In genomic region chr6:3741296-3741695, GRCm38 (mm10) we compare ENCODE assay signal across 32 mouse cellular contexts. TPM values are rescaled to one million over a fixed set of nuclear protein-coding genes. Genes with fewer than 3 reads are reported as not detected.
DNase-seq lines count a peak whose midpoint lies in the region; ATAC-seq and TF ChIP-seq lines count a peak whose summit lies in the region.
"Had no signal": no experiment of that assay in that cellular context is flagged by ENCODE, and none has a peak within 500 bp of the region (broad histone marks: within the 10 kb centered on the region; RNA-seq: fewer than 3 reads in every experiment).

No protein-coding gene starts in this region.

- no peaks in the 10 kb centered on the region for H3K4me1 ChIP-seq in heart, embryonic 13.5 days
- no peaks in the 10 kb centered on the region for H3K4me1 ChIP-seq in heart, embryonic 11.5 days (ENCODE audit: control insufficient read depth, insufficient read depth, low read length)
- H3K4me1 ChIP-seq in E14TG2a.4 (replicated peaks; ENCODE audit: low read depth, low read length), result no peaks in the 10 kb centered on the region; the same call in 1 of the 2 replicates
- H3K4me1 ChIP-seq in embryonic facial prominence, embryonic 14.5 days (ENCODE audit: control insufficient read depth, insufficient read depth, low read length), result no peaks in the 10 kb centered on the region
- H3K4me1 ChIP-seq in forebrain, embryonic 11.5 days (replicated peaks; ENCODE audit: control insufficient read depth, insufficient read depth, low read length), result no peaks in the 10 kb centered on the region
- H3K4me1 ChIP-seq: hindbrain, embryonic 10.5 days; intestine, embryonic 15.5 days; limb, embryonic 10.5 days; liver, embryonic 15.5 days; midbrain, embryonic 15.5 days; neural tube, embryonic 13.5 days had no signal

- H3K9ac ChIP-seq in heart, embryonic 13.5 days, result no peak overlapping the region
- H3K9ac ChIP-seq in heart, embryonic 11.5 days (ENCODE audit: low read depth, low read length), result no peak overlapping the region
- H3K9ac ChIP-seq in embryonic facial prominence, embryonic 14.5 days (ENCODE audit: low read depth, low read length), result no peak overlapping the region
- no peak overlapping the region for H3K9ac ChIP-seq in forebrain, embryonic 11.5 days (ENCODE audit: low read length)
- H3K9ac ChIP-seq: intestine, embryonic 15.5 days; liver, embryonic 15.5 days; midbrain, embryonic 15.5 days; neural tube, embryonic 13.5 days had no signal

- no peak for ATAC-seq in heart, embryonic 13.5 days (ENCODE audit: extremely low read depth, insufficient number of reproducible peaks, low FRiP score, low TSS enrichment)
- no peak for ATAC-seq in heart, embryonic 11.5 days (replicated peaks; ENCODE audit: insufficient number of reproducible peaks, low FRiP score, low TSS enrichment)
- ATAC-seq in embryonic facial prominence, embryonic 14.5 days (ENCODE audit: low read depth), result 0 out of 2 replicates have a peak, but pooled peaks have one; percentile 41
- no peak for ATAC-seq in erythroblast, adult 5-6 weeks (replicated peaks; ENCODE audit: low FRiP score, poor library complexity, severe bottlenecking)
- ATAC-seq in forebrain, embryonic 11.5 days (replicated peaks; ENCODE audit: low FRiP score), result no peak
- ATAC-seq: forebrain, embryonic 14.5 days; hindbrain, embryonic 16.5 days; intestine, embryonic 15.5 days; midbrain, embryonic 15.5 days had no signal

- no peak overlapping the region for H3K27ac ChIP-seq in heart, embryonic 13.5 days (replicated peaks)
- no peak overlapping the region for H3K27ac ChIP-seq in heart, embryonic 11.5 days (ENCODE audit: low read depth, low read length)
- no peak overlapping the region for H3K27ac ChIP-seq in embryonic facial prominence, embryonic 14.5 days (replicated peaks; ENCODE audit: low read depth, low read length)
- H3K27ac ChIP-seq in forebrain, embryonic 11.5 days (ENCODE audit: low read depth, low read length), result no peak overlapping the region
- H3K27ac ChIP-seq: hindbrain, embryonic 10.5 days; intestine, embryonic 15.5 days; limb, embryonic 10.5 days; liver, embryonic 15.5 days; midbrain, embryonic 15.5 days; neural tube, embryonic 13.5 days had no signal

- no peaks in the 10 kb centered on the region for H3K27me3 ChIP-seq in heart, embryonic 13.5 days (replicated peaks)
- no peaks in the 10 kb centered on the region for H3K27me3 ChIP-seq in heart, embryonic 11.5 days (ENCODE audit: control insufficient read depth, insufficient read depth, low read length)
- no peaks in the 10 kb centered on the region for H3K27me3 ChIP-seq in E14TG2a.4 (ENCODE audit: insufficient read depth, low read length)
- H3K27me3 ChIP-seq in embryonic facial prominence, embryonic 14.5 days (replicated peaks; ENCODE audit: control insufficient read depth, insufficient read depth, low read length), result no peaks in the 10 kb centered on the region
- no peaks in the 10 kb centered on the region for H3K27me3 ChIP-seq in forebrain, embryonic 11.5 days (ENCODE audit: control insufficient read depth, insufficient read depth, low read length)
- H3K27me3 ChIP-seq: intestine, embryonic 15.5 days; liver, embryonic 15.5 days; midbrain, embryonic 15.5 days; neural tube, embryonic 13.5 days had no signal

- no peak overlapping the region for H3K4me3 ChIP-seq in heart, embryonic 13.5 days
- no peak overlapping the region for H3K4me3 ChIP-seq in heart, embryonic 11.5 days (ENCODE audit: low read depth, low read length)
- peak overlapping the region; percentile 51 for H3K4me3 ChIP-seq in E14TG2a.4 (replicated peaks; ENCODE audit: low read length)
- H3K4me3 ChIP-seq in embryonic facial prominence, embryonic 14.5 days (ENCODE audit: low read depth, low read length), result no peak overlapping the region
- no peak overlapping the region for H3K4me3 ChIP-seq in forebrain, embryonic 11.5 days (ENCODE audit: low read depth, low read length)
- H3K4me3 ChIP-seq: hindbrain, embryonic 10.5 days; intestine, embryonic 15.5 days; limb, embryonic 10.5 days; liver, embryonic 15.5 days; midbrain, embryonic 15.5 days; myocyte; neural tube, embryonic 13.5 days had no signal

- H3K36me3 ChIP-seq in heart, embryonic 13.5 days, result no peaks in the 10 kb centered on the region
- no peaks in the 10 kb centered on the region for H3K36me3 ChIP-seq in heart, embryonic 11.5 days (ENCODE audit: control insufficient read depth, insufficient read depth, low read length)
- H3K36me3 ChIP-seq in E14TG2a.4 (ENCODE audit: insufficient read depth, low read length), result no peaks in the 10 kb centered on the region
- no peaks in the 10 kb centered on the region for H3K36me3 ChIP-seq in embryonic facial prominence, embryonic 14.5 days (ENCODE audit: control insufficient read depth, insufficient read depth, low read length)
- no peaks in the 10 kb centered on the region for H3K36me3 ChIP-seq in forebrain, embryonic 11.5 days (ENCODE audit: control insufficient read depth, insufficient read depth, low read length)
- H3K36me3 ChIP-seq: G1E; hindbrain, embryonic 10.5 days; intestine, embryonic 15.5 days; limb, embryonic 10.5 days; liver, embryonic 15.5 days; midbrain, embryonic 15.5 days; neural tube, embryonic 13.5 days had no signal

- no peaks in the 10 kb centered on the region for H3K9me3 ChIP-seq in heart, embryonic 13.5 days
- no peaks in the 10 kb centered on the region for H3K9me3 ChIP-seq in heart, embryonic 11.5 days (replicated peaks; ENCODE audit: control insufficient read depth, low read length)
- H3K9me3 ChIP-seq in E14TG2a.4 (ENCODE audit: low read length), result no peaks in the 10 kb centered on the region
- H3K9me3 ChIP-seq in embryonic facial prominence, embryonic 14.5 days (ENCODE audit: control insufficient read depth, low read length), result no peaks in the 10 kb centered on the region
- H3K9me3 ChIP-seq in forebrain, embryonic 11.5 days (ENCODE audit: control insufficient read depth, low read length), result no peaks in the 10 kb centered on the region
- H3K9me3 ChIP-seq: G1E; hindbrain, embryonic 10.5 days; intestine, embryonic 15.5 days; limb, embryonic 10.5 days; liver, embryonic 15.5 days; midbrain, embryonic 15.5 days; neural tube, embryonic 13.5 days had no signal

- H3K4me2 ChIP-seq in heart, embryonic 13.5 days, result 0 out of 2 replicates have a peak overlapping the region, but pooled peaks have one; percentile 6
- H3K4me2 ChIP-seq in heart, embryonic 11.5 days, result no peak overlapping the region
- no peak overlapping the region for H3K4me2 ChIP-seq in embryonic facial prominence, embryonic 14.5 days (ENCODE audit: low read depth, low read length)
- H3K4me2 ChIP-seq in forebrain, embryonic 11.5 days (ENCODE audit: low read depth, low read length, severe bottlenecking), result no peak overlapping the region
- H3K4me2 ChIP-seq: intestine, embryonic 15.5 days; liver, embryonic 15.5 days; midbrain, embryonic 15.5 days; neural tube, embryonic 13.5 days had no signal

- 38% methylated on average over 11 of the region's 11 CpGs for WGBS in heart, embryonic 13.5 days
- 43% methylated on average over 11 of the region's 11 CpGs for WGBS in heart, embryonic 11.5 days (ENCODE audit: insufficient replicate concordance)
- WGBS in embryonic facial prominence, embryonic 14.5 days, result 39% methylated on average over 11 of the region's 11 CpGs
- 56% methylated on average over 11 of the region's 11 CpGs for WGBS in forebrain, embryonic 11.5 days

- peak; percentile 8 for DNase-seq in embryo, embryonic 10 days (ENCODE audit: low spot score)
- DNase-seq in embryo, embryonic 10.5 days (ENCODE audit: low spot score), result no peak
- peak; percentile 60 for DNase-seq in embryonic facial prominence, embryonic 14.5 days (ENCODE audit: low spot score)
- DNase-seq in forebrain, embryonic 11.5 days (ENCODE audit: low spot score), result no peak
- DNase-seq: adrenal gland, postnatal 25 days; cerebellum, adult 9-10 months; gastrocnemius, postnatal 10 days; kidney, adult 8-10 months; kidney, postnatal 10 days; liver; retina, postnatal 1 day; right cerebral cortex, postnatal 25 days; thymus, postnatal 14 days had no signal

- no peak for TF ChIP-seq CTCF in E14TG2a.4 (conservative IDR thresholded peaks at IDR 0.05; ENCODE audit: low read length)

RNA-seq across cellular contexts. Expression of gene Calcr, which starts 23.2 kb away (rescaled TPM):
- polyA plus RNA-seq in heart, embryonic 13.5 days (2015; fragmentation: Nextera tagmentation; extraction: Ambion mirVana), result 0.62 and 0.71 TPM in 2 replicates
- 1.4 TPM in 2 replicates for polyA plus RNA-seq in heart, embryonic 11.5 days (2014; fragmentation: Nextera tagmentation; extraction: Ambion mirVana)
- 0.37 and 0.81 TPM in 2 replicates for polyA plus RNA-seq in embryonic facial prominence, embryonic 14.5 days (2014; fragmentation: Nextera tagmentation; extraction: Ambion mirVana)
- not detected in 2 replicates for total RNA-seq in erythroblast, adult 5-6 weeks (2015; ENCODE audit: low replicate concordance)
- total RNA-seq in erythroblast, adult 5-6 weeks (2017; ENCODE audit: low replicate concordance), result not detected in 2 replicates
- polyA plus RNA-seq in forebrain, embryonic 11.5 days (2014; fragmentation: Nextera tagmentation; extraction: Ambion mirVana), result 1.2 TPM in 2 replicates
- total RNA-seq: adrenal gland, postnatal 25 days; common myeloid progenitor, adult 5-6 weeks; G1E; heart, adult 18-20 months; layer of hippocampus, adult 18-20 months; layer of hippocampus, postnatal 14 days; megakaryocyte progenitor cell, adult 5-6 weeks had no signal
- polyA plus RNA-seq: G1E; liver, embryonic 15.5 days; myocyte had no signal

Comparison
In these comparisons a context has a peak if more than half of its experiments do, and no peak if none do; other contexts are left out.
1. DNase-seq: peak in embryo, embryonic 10 days (single experiment) and embryonic facial prominence, embryonic 14.5 days (single experiment); none in embryo, embryonic 10.5 days (single experiment) and forebrain, embryonic 11.5 days (single experiment).